Mouse (Mus musculus) embryonic facial prominence, embryonic 15.5 days (tissue): ENCODE results near the gene Pdzd2. TPM values are rescaled to one million over a fixed set of nuclear protein-coding genes. Genes with fewer than 3 reads are reported as not detected.
A peak's percentile ranks its signal among the peaks of the same experiment; 100 is the strongest.

Source experiments
- ATAC-seq: fragments of 200-750 bp; cut with Nextera tagmentation; 2 replicates; pipeline ENCODE4 v1.8.0; 2017; ENCODE audit warnings: low read depth, moderate TSS enrichment; ENCODE audit not compliant: insufficient number of reproducible peaks, low FRiP score, low TSS enrichment
- H3K27ac ChIP-seq: fragments of 300-500 bp; sonication (generic); replicated peaks from 2 replicates; pipeline ENCODE4 v1.5.1; 2015; ENCODE audit warnings: mild to moderate bottlenecking, inconsistent platforms
- H3K27me3 ChIP-seq: fragments of 300-500 bp; sonication (generic); 2 replicates; pipeline ENCODE4 v1.6.1; 2015; ENCODE audit warnings: inconsistent platforms
- H3K36me3 ChIP-seq: fragments of 300-500 bp; sonication (generic); 2 replicates; pipeline ENCODE4 v1.6.1; 2015; ENCODE audit warnings: mild to moderate bottlenecking, inconsistent platforms
- H3K4me1 ChIP-seq: fragments of 300-500 bp; sonication (generic); 2 replicates; pipeline ENCODE4 v1.6.1; 2015; ENCODE audit warnings: inconsistent platforms
- H3K4me2 ChIP-seq: fragments of 300-500 bp; sonication (generic); replicated peaks from 2 replicates; pipeline ENCODE4 v1.6.1; 2015; ENCODE audit warnings: mild to moderate bottlenecking, inconsistent platforms
- H3K4me3 ChIP-seq: fragments of 300-500 bp; sonication (generic); replicated peaks from 2 replicates; pipeline ENCODE4 v1.5.1; 2015; ENCODE audit warnings: mild to moderate bottlenecking, inconsistent platforms
- H3K9ac ChIP-seq: fragments of 300-500 bp; sonication (generic); 2 replicates; pipeline ENCODE4 v1.6.1; 2015; ENCODE audit warnings: inconsistent platforms
- H3K9me3 ChIP-seq: fragments of 300-500 bp; sonication (generic); replicated peaks from 2 replicates; pipeline ENCODE4 v1.6.1; 2016; ENCODE audit warnings: inconsistent platforms
- WGBS: fragments of 180-500 bp; shearing (Covaris S2); methylation state at CpG from one replicate; pipeline ENCODE4 v1.1.7; 2015; 5-methylcytosine and 5-hydroxymethylcytosine counted together
- polyA plus RNA-seq: library from polyadenylated mRNA; unstranded; fragments of >200 nt; fragmentation: Nextera tagmentation; extraction: Ambion mirVana; gene quantifications from 2 replicates; pipeline ENCODE4 v1.2.1, GENCODE M21; 2015

Pdzd2 gene
- polyA plus RNA-seq, 1 experiment from 2014 or later: 43.7 TPM

- H3K4me1 ChIP-seq: no peaks in the 10 kb centered on the region
- 0 out of 2 replicates have a peak overlapping the region, but pooled peaks have one; percentile 11 for H3K27ac ChIP-seq
- no peaks in the 10 kb centered on the region for H3K27me3 ChIP-seq
- H3K4me3 ChIP-seq: no peak overlapping the region
- H3K4me2 ChIP-seq: no peak overlapping the region
- ATAC-seq: peak; percentile 76
- 70% methylated on average over 10 of the region's 10 CpGs for WGBS
- peaks cover 6% of the 10 kb centered on the region; the same call in 1 of the 2 replicates for H3K36me3 ChIP-seq
- H3K9me3 ChIP-seq: no peaks in the 10 kb centered on the region
- H3K9ac ChIP-seq: no peak overlapping the region
These were observed 345.0 kb downstream of the Pdzd2 start for GRCm38 (mm10) chr15:12394758-12395157.

GRCm38 (mm10) chr15:12388726-12389489 lies 350.8 kb downstream of the Pdzd2 start:
- H3K4me3 ChIP-seq: no peak overlapping the region
- H3K27me3 ChIP-seq: no peaks in the 10 kb centered on the region
- H3K4me1 ChIP-seq: no peaks in the 10 kb centered on the region
- 0 out of 2 replicates have a peak, but pooled peaks cover 10% of the 10 kb centered on the region for H3K36me3 ChIP-seq
- no peak overlapping the region for H3K9ac ChIP-seq
- ATAC-seq: no peak
- WGBS: 72% methylated on average over 15 of the region's 15 CpGs
- H3K9me3 ChIP-seq: no peaks in the 10 kb centered on the region
- H3K27ac ChIP-seq: no peak overlapping the region
- H3K4me2 ChIP-seq: no peak overlapping the region

GRCm38 (mm10) chr15:12384679-12385078 lies 355.0 kb downstream of the Pdzd2 start:
- no peak overlapping the region for H3K4me3 ChIP-seq
- ATAC-seq: no peak
- H3K27ac ChIP-seq: no peak overlapping the region
- no peak overlapping the region for H3K4me2 ChIP-seq
- WGBS: 71% methylated on average over 12 of the region's 13 CpGs
- H3K4me1 ChIP-seq: no peaks in the 10 kb centered on the region
- H3K27me3 ChIP-seq: no peaks in the 10 kb centered on the region
- no peak overlapping the region for H3K9ac ChIP-seq
- no peaks in the 10 kb centered on the region for H3K9me3 ChIP-seq
- H3K36me3 ChIP-seq: peaks cover 18% of the 10 kb centered on the region; the same call in 1 of the 2 replicates

DNA sequence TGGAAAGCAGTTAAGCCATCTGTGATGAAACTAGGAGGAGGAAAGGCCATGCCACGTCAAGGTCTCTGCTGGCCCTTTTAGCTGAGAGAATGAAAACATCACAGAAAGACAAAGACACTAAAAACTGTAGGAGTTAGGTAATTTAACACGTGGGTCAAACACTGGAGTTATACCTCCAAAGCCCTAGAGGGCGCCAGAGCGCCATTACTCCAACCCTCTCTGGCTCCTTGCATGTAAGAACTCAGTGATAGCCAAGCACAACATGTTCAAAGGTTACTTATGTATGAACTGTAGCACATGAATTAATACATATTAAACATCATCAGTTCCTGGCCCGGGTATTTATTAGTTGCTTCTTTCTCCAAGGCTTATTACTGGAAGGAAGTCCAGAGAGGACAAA lies 359.2 kb downstream of the Pdzd2 start:
- Histone ChIP-seq H3K9ac (no peak overlapping the region), H3K27ac (no peak overlapping the region), H3K9me3 (no peaks in the 10 kb centered on the region), H3K4me2 (no peak overlapping the region), H3K4me1 (peaks cover 11% of the 10 kb centered on the region), H3K4me3 (no peak overlapping the region), H3K36me3 (peaks cover 13% of the 10 kb centered on the region; the same call in 1 of the 2 replicates), H3K27me3 (no peaks in the 10 kb centered on the region)
- no peak for ATAC-seq
- WGBS: 54% methylated on average over 5 of the region's 5 CpGs

- H3K27ac ChIP-seq: no peak overlapping the region
- peaks cover 12% of the 10 kb centered on the region for H3K4me1 ChIP-seq
- H3K4me2 ChIP-seq: no peak overlapping the region
- no peak for ATAC-seq
- H3K4me3 ChIP-seq: no peak overlapping the region
- no peaks in the 10 kb centered on the region for H3K27me3 ChIP-seq
- no peak overlapping the region for H3K9ac ChIP-seq
- no peaks in the 10 kb centered on the region for H3K9me3 ChIP-seq
- H3K36me3 ChIP-seq: peaks cover 8% of the 10 kb centered on the region; the same call in 1 of the 2 replicates
- WGBS: 89% methylated on average over 3 of the region's 3 CpGs
These were observed 359.7 kb downstream of the Pdzd2 start for GRCm38 (mm10) chr15:12380057-12380456.

DNA sequence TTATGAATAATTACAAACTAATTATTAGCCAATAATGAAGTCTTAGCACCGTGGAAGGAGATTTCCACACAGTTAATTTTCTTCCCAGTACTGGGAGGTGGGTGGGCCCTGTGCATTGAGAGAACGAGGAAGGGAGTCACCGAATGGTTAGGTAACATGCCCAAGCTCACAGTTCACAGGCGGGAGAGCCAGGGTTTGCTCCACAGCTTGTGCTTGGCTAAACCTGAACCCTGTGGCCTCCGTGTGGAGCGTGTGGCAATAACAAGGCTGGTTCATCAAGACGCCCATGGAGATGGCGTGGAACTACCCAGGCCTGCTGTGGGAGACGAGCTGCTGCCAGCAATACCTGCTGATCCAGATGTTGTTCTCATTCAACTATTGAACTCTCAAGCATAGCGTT lies 361.9 kb downstream of the Pdzd2 start:
- no peak for ATAC-seq
- Histone ChIP-seq H3K9me3 (no peaks in the 10 kb centered on the region), H3K4me2 (no peak overlapping the region), H3K27me3 (no peaks in the 10 kb centered on the region), H3K36me3 (peaks cover 16% of the 10 kb centered on the region), H3K27ac (no peak overlapping the region), H3K4me1 (peaks cover 21% of the 10 kb centered on the region), H3K9ac (no peak overlapping the region), H3K4me3 (no peak overlapping the region)
- WGBS: 73% methylated on average over 10 of the region's 10 CpGs

- Histone ChIP-seq H3K9me3 (no peaks in the 10 kb centered on the region), H3K9ac (no peak overlapping the region), H3K36me3 (peaks cover 19% of the 10 kb centered on the region), H3K4me3 (no peak overlapping the region), H3K27ac (peak overlapping the region; percentile 56; the same call in 1 of the 2 replicates), H3K4me1 (peaks cover 25% of the 10 kb centered on the region), H3K27me3 (no peaks in the 10 kb centered on the region), H3K4me2 (no peak overlapping the region)
- WGBS: 51% methylated on average over 13 of the region's 13 CpGs
- no peak for ATAC-seq
These were observed 363.1 kb downstream of the Pdzd2 start for GRCm38 (mm10) chr15:12376491-12377069.

GRCm38 (mm10) chr15:12375641-12376311 lies 363.9 kb downstream of the Pdzd2 start:
- Histone ChIP-seq H3K4me1 (peaks cover 30% of the 10 kb centered on the region), H3K4me3 (peak overlapping the region; percentile 25), H3K9ac (no peak overlapping the region), H3K27ac (peak overlapping the region; percentile 56), H3K27me3 (no peaks in the 10 kb centered on the region), H3K9me3 (no peaks in the 10 kb centered on the region), H3K36me3 (peaks cover 14% of the 10 kb centered on the region), H3K4me2 (peak overlapping the region; percentile 41)
- WGBS: 10% methylated on average over 19 of the region's 19 CpGs
- ATAC-seq: peak; percentile 74; the same call in 1 of the 2 replicates

- no peak overlapping the region for H3K9ac ChIP-seq
- H3K4me3 ChIP-seq: peak overlapping the region; percentile 25; the same call in 1 of the 2 replicates
- no peak overlapping the region for H3K27ac ChIP-seq
- ATAC-seq: no peak
- peaks cover 11% of the 10 kb centered on the region for H3K36me3 ChIP-seq
- no peaks in the 10 kb centered on the region for H3K27me3 ChIP-seq
- WGBS: 58% methylated on average over 18 of the region's 18 CpGs
- peak overlapping the region; percentile 41 for H3K4me2 ChIP-seq
- no peaks in the 10 kb centered on the region for H3K9me3 ChIP-seq
- peaks cover 30% of the 10 kb centered on the region for H3K4me1 ChIP-seq
These were observed 364.8 kb downstream of the Pdzd2 start for GRCm38 (mm10) chr15:12374916-12375315.

DNA sequence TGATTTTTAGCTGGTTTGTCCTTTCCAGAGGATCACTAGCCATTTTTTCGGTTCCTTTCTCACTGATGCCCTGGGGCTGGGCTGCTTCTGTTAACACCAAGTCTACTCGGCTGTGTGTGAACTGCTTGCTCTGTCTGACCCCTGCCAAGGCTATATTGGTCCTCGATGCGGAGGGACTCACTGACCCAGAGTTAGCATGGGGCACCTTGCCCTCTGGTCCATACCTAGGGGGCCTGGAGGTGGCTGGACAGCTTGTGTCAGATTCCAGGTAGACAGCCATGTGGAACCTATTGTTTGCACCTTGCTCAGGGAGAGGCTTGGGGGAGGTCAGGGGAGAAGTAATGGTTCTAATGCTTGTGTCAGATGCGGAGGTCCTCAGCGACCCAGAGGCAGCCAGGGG lies 365.8 kb downstream of the Pdzd2 start:
- no peaks in the 10 kb centered on the region for H3K9me3 ChIP-seq
- H3K4me3 ChIP-seq: no peak overlapping the region
- H3K27ac ChIP-seq: no peak overlapping the region
- 65% methylated on average over 6 of the region's 6 CpGs for WGBS
- no peak overlapping the region for H3K9ac ChIP-seq
- no peak overlapping the region for H3K4me2 ChIP-seq
- ATAC-seq: no peak
- peaks cover 11% of the 10 kb centered on the region for H3K36me3 ChIP-seq
- H3K4me1 ChIP-seq: peaks cover 30% of the 10 kb centered on the region
- no peaks in the 10 kb centered on the region for H3K27me3 ChIP-seq

DNA sequence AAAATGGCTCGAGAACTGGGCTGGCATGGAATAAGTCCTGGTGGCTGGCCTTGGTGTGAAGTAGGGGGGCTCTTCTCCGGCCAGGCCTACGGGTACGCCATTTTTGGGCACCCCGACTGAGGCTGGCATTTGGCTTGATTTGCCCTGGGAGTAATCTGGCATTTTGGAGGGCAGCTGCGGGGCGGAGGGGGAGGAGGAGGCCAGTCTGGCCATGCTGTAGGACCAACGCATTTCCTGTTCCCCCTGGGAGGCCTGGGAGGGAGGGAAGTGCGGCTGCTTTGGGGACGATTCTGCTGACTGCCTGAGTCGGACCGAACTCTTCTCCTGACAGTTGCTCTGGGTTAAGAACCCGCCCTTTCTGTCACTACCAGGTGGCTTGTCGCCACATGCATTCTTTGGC lies 366.2 kb downstream of the Pdzd2 start:
- Histone ChIP-seq H3K36me3 (peaks cover 11% of the 10 kb centered on the region), H3K4me1 (peaks cover 30% of the 10 kb centered on the region), H3K9ac (no peak overlapping the region), H3K4me2 (no peak overlapping the region), H3K27ac (no peak overlapping the region), H3K9me3 (no peaks in the 10 kb centered on the region), H3K27me3 (no peaks in the 10 kb centered on the region), H3K4me3 (no peak overlapping the region)
- no peak for ATAC-seq
- WGBS: 66% methylated on average over 14 of the region's 14 CpGs
